Mouse (Mus musculus) olfactory bulb, adult 2 months (tissue): Measurements from ENCODE around the gene Abcc6.

ENCODE experiments used
- CTCF ChIP-seq: fragments of 200-500 bp; IDR thresholded peaks from 2 replicates; pipeline ENCODE4 v1.5.1; 2012; ENCODE audit warnings: low read depth, mild to moderate bottlenecking, low read length, moderate library complexity; ENCODE audit not compliant: insufficient read depth
- POLR2A ChIP-seq: fragments of 200-500 bp; IDR thresholded peaks from 2 replicates; pipeline ENCODE4 v1.6.1; 2012; ENCODE audit warnings: mild to moderate bottlenecking, low read depth, low read length, moderate library complexity; ENCODE audit not compliant: insufficient read depth

GRCm38 (mm10) chr7:45974103-45974502, 56.0 kb downstream of the Abcc6 start:
- TF ChIP-seq CTCF (no peak), POLR2A (no peak)
